Mouse (Mus musculus) lung, postnatal 0 days (tissue): ENCODE data around the gene Rftn1. TPM values are rescaled to one million over a fixed set of nuclear protein-coding genes. Genes with fewer than 3 reads are reported as not detected.
"Not testable (repeated sequence)": the region's sequence is repeated elsewhere in the genome, so short reads cannot be mapped to it uniquely, and the experiment has no call there.

Source experiments
- ATAC-seq: fragments of 200-750 bp; cut with Nextera tagmentation; 2 replicates; pipeline ENCODE4 v1.8.0; 2017; ENCODE audit warnings: moderate library complexity
- DNase-seq: peaks from one replicate; pipeline ENCODE4 v3.0.0-alpha.2; 2016; ENCODE audit warnings: low spot score
- H3K27ac ChIP-seq: fragments of 300-500 bp; sonication (generic); 2 replicates; pipeline ENCODE4 v1.5.1; 2014; ENCODE audit warnings: antibody characterized with exemption, mild to moderate bottlenecking, low read length, mixed read lengths
- H3K27me3 ChIP-seq: fragments of 300-500 bp; sonication (generic); replicated peaks from 2 replicates; pipeline ENCODE4 v1.6.1; 2014; ENCODE audit warnings: low read length, mixed read lengths; ENCODE audit not compliant: insufficient read depth
- H3K36me3 ChIP-seq: fragments of 300-500 bp; sonication (generic); 2 replicates; pipeline ENCODE4 v1.6.1; 2014; ENCODE audit warnings: low read length, mixed read lengths; ENCODE audit not compliant: insufficient read depth
- H3K4me1 ChIP-seq: fragments of 300-500 bp; sonication (generic); 2 replicates; pipeline ENCODE4 v1.6.1; 2014; ENCODE audit warnings: antibody characterized with exemption, low read depth, low read length, mixed read lengths; ENCODE audit not compliant: insufficient read depth
- H3K4me2 ChIP-seq: fragments of 300-500 bp; sonication (generic); replicated peaks from 2 replicates; pipeline ENCODE4 v1.6.1; 2014; ENCODE audit warnings: low read depth, mild to moderate bottlenecking, low read length, moderate library complexity, mixed read lengths
- H3K4me3 ChIP-seq: fragments of 300-500 bp; sonication (generic); 2 replicates; pipeline ENCODE4 v1.5.1; 2014; ENCODE audit warnings: low read depth, low read length
- H3K9ac ChIP-seq: fragments of 300-500 bp; sonication (generic); replicated peaks from 2 replicates; pipeline ENCODE4 v1.6.1; 2014; ENCODE audit warnings: low read depth, mild to moderate bottlenecking
- H3K9me3 ChIP-seq: fragments of 300-500 bp; sonication (generic); 2 replicates; pipeline ENCODE4 v1.6.1; 2016; ENCODE audit warnings: low read length, mixed read lengths
- CTCF ChIP-seq: IDR thresholded peaks from 2 replicates; pipeline ENCODE4 v1.5.1; 2016; ENCODE audit warnings: antibody characterized with exemption, mild to moderate bottlenecking
- EP300 ChIP-seq: IDR thresholded peaks from 2 replicates; pipeline ENCODE4 v1.6.1; 2016; ENCODE audit warnings: antibody characterized with exemption, mild to moderate bottlenecking, control low read depth
- WGBS: fragments of 180-500 bp; shearing (Covaris S2); extraction: QIAGEN DNeasy Blood & Tissue Kit; methylation state at CpG from one replicate; pipeline ENCODE4 v1.1.7; 2014; 5-methylcytosine and 5-hydroxymethylcytosine counted together
- polyA plus RNA-seq: library from polyadenylated mRNA; unstranded; fragments of >200 nt; fragmentation: Nextera tagmentation; extraction: Ambion mirVana; gene quantifications from 2 replicates; pipeline ENCODE4 v1.2.1, GENCODE M21; 2015

The Rftn1 gene
- polyA plus RNA-seq, 1 experiment from 2014 or later: 18.2 TPM

- no peaks in the 10 kb centered on the region for H3K36me3 ChIP-seq
- no peaks in the 10 kb centered on the region for H3K27me3 ChIP-seq
- 72% methylated on average over 6 of the region's 6 CpGs for WGBS
- ATAC-seq (no peak), DNase-seq (peak; percentile 39)
- TF ChIP-seq EP300 (no peak), CTCF (no peak)
- no peak overlapping the region for H3K27ac ChIP-seq
- H3K9me3 ChIP-seq: no peaks in the 10 kb centered on the region
- no peaks in the 10 kb centered on the region; the same call in 1 of the 2 replicates for H3K4me1 ChIP-seq
- no peak overlapping the region for H3K9ac ChIP-seq
- no peak overlapping the region for H3K4me2 ChIP-seq
- no peak overlapping the region for H3K4me3 ChIP-seq
Observed at GRCm38 (mm10) chr17:50215104-50215503, 24.6 kb upstream of the Rftn1 start.

- no peaks in the 10 kb centered on the region for H3K27me3 ChIP-seq
- no peak overlapping the region for H3K9ac ChIP-seq
- no peak overlapping the region for H3K27ac ChIP-seq
- TF ChIP-seq CTCF (no peak), EP300 (no peak)
- H3K36me3 ChIP-seq: no peaks in the 10 kb centered on the region
- no peak overlapping the region for H3K4me3 ChIP-seq
- H3K4me1 ChIP-seq: no peaks in the 10 kb centered on the region; the same call in 1 of the 2 replicates
- DNase-seq (no peak), ATAC-seq (no peak)
- no peak overlapping the region for H3K4me2 ChIP-seq
- no peaks in the 10 kb centered on the region for H3K9me3 ChIP-seq
- 76% methylated on average over 4 of the region's 4 CpGs for WGBS
Observed at GRCm38 (mm10) chr17:50213117-50213516, 22.6 kb upstream of the Rftn1 start.

- Histone ChIP-seq H3K9me3 (no peaks in the 10 kb centered on the region), H3K4me2 (no peak overlapping the region), H3K27me3 (no peaks in the 10 kb centered on the region), H3K4me3 (no peak overlapping the region), H3K36me3 (no peaks in the 10 kb centered on the region), H3K4me1 (no peaks in the 10 kb centered on the region; the same call in 1 of the 2 replicates), H3K27ac (no peak overlapping the region), H3K9ac (no peak overlapping the region)
- DNase-seq (no peak), ATAC-seq (no peak)
- 91% methylated on average over 7 of the region's 7 CpGs for WGBS
- TF ChIP-seq EP300 (no peak), CTCF (no peak)
Observed at GRCm38 (mm10) chr17:50211816-50212215, 21.3 kb upstream of the Rftn1 start.

- Histone ChIP-seq H3K9ac (no peak overlapping the region), H3K36me3 (no peaks in the 10 kb centered on the region), H3K27ac (no peak overlapping the region), H3K4me3 (no peak overlapping the region), H3K4me1 (no peaks in the 10 kb centered on the region), H3K4me2 (no peak overlapping the region), H3K9me3 (no peaks in the 10 kb centered on the region), H3K27me3 (no peaks in the 10 kb centered on the region)
- ATAC-seq (no peak), DNase-seq (no peak)
- 85% methylated on average over 6 of the region's 6 CpGs for WGBS
- TF ChIP-seq CTCF (no peak), EP300 (no peak)
Observed at GRCm38 (mm10) chr17:50209831-50210230, 19.4 kb upstream of the Rftn1 start.

GRCm38 (mm10) chr17:50208137-50209045, 17.9 kb upstream of the Rftn1 start:
- Histone ChIP-seq H3K4me2 (no peak overlapping the region), H3K4me1 (no peaks in the 10 kb centered on the region), H3K9ac (no peak overlapping the region), H3K27ac (no peak overlapping the region), H3K36me3 (no peaks in the 10 kb centered on the region), H3K27me3 (no peaks in the 10 kb centered on the region), H3K4me3 (no peak overlapping the region), H3K9me3 (no peaks in the 10 kb centered on the region)
- ATAC-seq (no peak), DNase-seq (no peak)
- TF ChIP-seq CTCF (no peak), EP300 (no peak)
- WGBS: 85% methylated on average over 7 of the region's 7 CpGs

GRCm38 (mm10) chr17:50206262-50206661, 15.8 kb upstream of the Rftn1 start:
- WGBS: 95% methylated on average over 1 of the region's 1 CpGs
- not testable (repeated sequence) for H3K4me3 ChIP-seq, DNase-seq, H3K9ac ChIP-seq, H3K36me3 ChIP-seq, H3K27ac ChIP-seq, H3K4me2 ChIP-seq, ATAC-seq, H3K27me3 ChIP-seq, H3K9me3 ChIP-seq, H3K4me1 ChIP-seq

GRCm38 (mm10) chr17:50205840-50206239, 15.4 kb upstream of the Rftn1 start:
- H3K27me3 ChIP-seq, H3K4me2 ChIP-seq, H3K4me3 ChIP-seq, ATAC-seq, H3K36me3 ChIP-seq, H3K9ac ChIP-seq, H3K9me3 ChIP-seq, DNase-seq, H3K4me1 ChIP-seq, H3K27ac ChIP-seq: not testable (repeated sequence)
- WGBS: 70% methylated on average over 2 of the region's 2 CpGs
